ENCODE assay signal across 21 mouse cellular contexts in the genomic region with DNA sequence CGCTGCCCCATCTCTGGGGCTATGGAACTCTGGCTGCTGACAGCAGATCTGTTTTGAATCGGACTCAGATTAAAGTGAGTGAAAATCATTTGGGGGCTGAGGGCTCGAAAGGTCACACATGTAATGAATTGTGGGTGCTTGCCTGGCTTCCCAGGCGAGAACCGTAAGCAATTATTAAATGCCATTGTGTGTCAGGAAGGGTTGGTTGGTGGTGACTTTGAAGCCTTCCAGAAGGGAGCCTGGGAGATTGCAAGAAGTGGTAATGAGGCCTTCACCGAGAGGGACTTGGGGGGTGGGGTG. TPM values are rescaled to one million over a fixed set of nuclear protein-coding genes. Genes with fewer than 3 reads are reported as not detected.
DNase-seq lines count a peak whose midpoint lies in the region; ATAC-seq and TF ChIP-seq lines count a peak whose summit lies in the region.
"Had no signal": no experiment of that assay in that cellular context is flagged by ENCODE, and none has a peak within 500 bp of the region (broad histone marks: within the 10 kb centered on the region; RNA-seq: fewer than 3 reads in every experiment).

No protein-coding gene starts in this region.

- WGBS in limb, embryonic 10.5 days: 10% methylated on average over 6 of the region's 6 CpGs
- 51% methylated on average over 6 of the region's 6 CpGs for WGBS in liver, embryonic 14.5 days (ENCODE audit: insufficient replicate concordance)

- H3K27ac ChIP-seq in limb, embryonic 10.5 days: no peak overlapping the region
- peak overlapping the region; percentile 28 for H3K27ac ChIP-seq in liver, embryonic 14.5 days
- H3K27ac ChIP-seq: forebrain, embryonic 15.5 days; layer of hippocampus, adult 2 months had no signal

- DNase-seq in MN1 (ENCODE audit: low spot score): peak; percentile 57
- peak; percentile 63 for DNase-seq in embryo, embryonic 10.5 days (ENCODE audit: low spot score)
- peak; percentile 78 for DNase-seq in limb, embryonic 10.5 days (ENCODE audit: low spot score)
- DNase-seq in liver, embryonic 14.5 days (ENCODE audit: low read depth in 3 of 3, low spot score in 3 of 3): no peak
- no peak for DNase-seq in thymus, postnatal 10 days (ENCODE audit: low spot score in 2 of 2)
- no peak for DNase-seq in thymus, postnatal 0 days (ENCODE audit: low spot score)
- no peak for DNase-seq in thymus, postnatal 36 days
- DNase-seq: adrenal gland, adult 2 months; cerebellum, adult 9-10 months; heart, postnatal 36 days; kidney, adult 2 months; kidney, postnatal 14 days; layer of hippocampus, postnatal 36 days; lung, adult 18-20 months; lung, postnatal 14 days; right cerebral cortex, postnatal 4 days; thymus, adult 2 months had no signal

- no peaks in the 10 kb centered on the region for H3K9me3 ChIP-seq in limb, embryonic 10.5 days (replicated peaks)
- no peaks in the 10 kb centered on the region for H3K9me3 ChIP-seq in liver, embryonic 14.5 days (ENCODE audit: control insufficient read depth, low read length)
- H3K9me3 ChIP-seq: forebrain, embryonic 15.5 days had no signal

- H3K36me3 ChIP-seq in limb, embryonic 10.5 days: no peaks in the 10 kb centered on the region
- H3K36me3 ChIP-seq in liver, embryonic 14.5 days (replicated peaks; ENCODE audit: control insufficient read depth, insufficient read depth, low read depth): no peaks in the 10 kb centered on the region
- H3K36me3 ChIP-seq: forebrain, embryonic 15.5 days had no signal

- H3K9ac ChIP-seq in liver, embryonic 14.5 days (replicated peaks): peak overlapping the region; percentile 16; the same call in 1 of the 2 replicates
- H3K9ac ChIP-seq: forebrain, embryonic 15.5 days had no signal

- peaks cover 52% of the 10 kb centered on the region for H3K4me1 ChIP-seq in limb, embryonic 10.5 days
- H3K4me1 ChIP-seq in liver, embryonic 14.5 days (replicated peaks; ENCODE audit: control insufficient read depth in 2 of 2, insufficient read depth in 2 of 2, low read length in 1 of 2): peaks cover 24 to 31% of the 10 kb centered on the region in 2 experiments

- H3K27me3 ChIP-seq in limb, embryonic 10.5 days (ENCODE audit: low read depth, poor library complexity, severe bottlenecking): peaks cover 79% of the 10 kb centered on the region
- no peaks in the 10 kb centered on the region for H3K27me3 ChIP-seq in liver, embryonic 14.5 days (ENCODE audit: control insufficient read depth, insufficient read depth, low read length)

- H3K4me3 ChIP-seq in limb, embryonic 10.5 days: no peak overlapping the region
- H3K4me3 ChIP-seq in liver, embryonic 14.5 days (ENCODE audit: insufficient read depth in 1 of 2, low read depth in 2 of 2, low read length in 2 of 2): no peak overlapping the region
- H3K4me3 ChIP-seq: erythroblast, embryonic 14.5 days; forebrain, embryonic 15.5 days; layer of hippocampus, adult 2 months had no signal

- TF ChIP-seq CTCF in liver, embryonic 14.5 days (IDR thresholded peaks at IDR 0.05; ENCODE audit: low read depth): no peak

- peak; percentile 32; the same call in 1 of the 2 replicates for ATAC-seq in liver, embryonic 14.5 days (ENCODE audit: insufficient read depth)
- ATAC-seq: forebrain, embryonic 15.5 days; hindbrain, embryonic 16.5 days had no signal

- TF ChIP-seq EP300 in liver, embryonic 14.5 days (IDR thresholded peaks at IDR 0.05; ENCODE audit: low read depth): no peak

- peak overlapping the region; percentile 41 for H3K4me2 ChIP-seq in liver, embryonic 14.5 days (ENCODE audit: low read depth)
- H3K4me2 ChIP-seq: forebrain, embryonic 15.5 days had no signal

RNA-seq across cellular contexts. Expression of a gene that starts 29.3 kb away (rescaled TPM):
- 0.48 and 0.51 TPM in 2 replicates for polyA plus RNA-seq in limb, embryonic 10.5 days (2016; fragmentation: Nextera tagmentation; extraction: Ambion mirVana)
- 0.05 and 0.18 TPM in 2 replicates for polyA plus RNA-seq in liver, embryonic 14.5 days (2012; rRNA removed)
- polyA plus RNA-seq in liver, embryonic 14.5 days (2014; fragmentation: Nextera tagmentation; extraction: Ambion mirVana): 0.22 and 0.76 TPM in 2 replicates
- 0.21 and 0.32 TPM in 2 replicates for polyA plus RNA-seq in thymus, postnatal 0 days (2015; fragmentation: Nextera tagmentation; extraction: Ambion mirVana)
- polyA plus RNA-seq: erythroblast, embryonic 14.5 days had no signal

RNA-seq across cellular contexts. Expression of a gene that starts 59.4 kb away (rescaled TPM):
- polyA plus RNA-seq in limb, embryonic 10.5 days (2016; fragmentation: Nextera tagmentation; extraction: Ambion mirVana): 18.5 and 22.6 TPM in 2 replicates
- polyA plus RNA-seq in liver, embryonic 14.5 days (2012; rRNA removed): 0.77 and 0.90 TPM in 2 replicates
- polyA plus RNA-seq in liver, embryonic 14.5 days (2014; fragmentation: Nextera tagmentation; extraction: Ambion mirVana): 0.24 and 0.43 TPM in 2 replicates
- polyA plus RNA-seq in thymus, postnatal 0 days (2015; fragmentation: Nextera tagmentation; extraction: Ambion mirVana): 3.0 and 3.2 TPM in 2 replicates

Comparison
In these comparisons a context has a peak if more than half of its experiments do, and no peak if none do; other contexts are left out.
1. DNase-seq: peak in MN1 (single experiment), embryo, embryonic 10.5 days (single experiment) and limb, embryonic 10.5 days (single experiment); none in liver, embryonic 14.5 days (0 of 3), thymus, postnatal 10 days (0 of 2), thymus, postnatal 0 days (single experiment) and thymus, postnatal 36 days (0 of 2).